Mouse (Mus musculus): Measurements from ENCODE around the gene Ppm1h.

GRCm38 (mm10) chr10:122913393-122913792 lies 234.8 kb downstream of the Ppm1h start:
- TF ChIP-seq CTCF (IDR thresholded peaks at IDR 0.05; ENCODE audit: borderline replicate concordance, extremely low read depth, insufficient read depth, insufficient read length), result no peak
- no peak for TF ChIP-seq POLR2A (IDR thresholded peaks at IDR 0.05; ENCODE audit: borderline replicate concordance, extremely low read depth, insufficient read depth, insufficient read length, poor library complexity, severe bottlenecking)

All from brain, embryonic 14.5 days (tissue).